Mouse (Mus musculus) testis, adult 2 months (tissue): Measurements from ENCODE around the gene Ttc38. TPM values are rescaled to one million over a fixed set of nuclear protein-coding genes. Genes with fewer than 3 reads are reported as not detected.

Experiments
- H3K27ac ChIP-seq: fragments of 200-500 bp; 2 replicates; pipeline ENCODE4 v1.5.1; 2012; ENCODE audit warnings: low read depth, low read length; ENCODE audit not compliant: control insufficient read depth, insufficient read depth
- H3K27me3 ChIP-seq: fragments of 200-500 bp; 2 replicates; pipeline ENCODE4 v1.6.1; 2012; ENCODE audit warnings: mild to moderate bottlenecking, low read length, moderate library complexity; ENCODE audit not compliant: control insufficient read depth, insufficient read depth
- H3K36me3 ChIP-seq: fragments of 200-500 bp; 2 replicates; pipeline ENCODE4 v1.6.1; 2012; ENCODE audit warnings: mild to moderate bottlenecking, low read length; ENCODE audit not compliant: control insufficient read depth, insufficient read depth
- H3K4me1 ChIP-seq: fragments of 200-500 bp; 2 replicates; pipeline ENCODE4 v1.6.1; 2012; ENCODE audit warnings: low read length; ENCODE audit not compliant: control insufficient read depth, insufficient read depth
- H3K4me3 ChIP-seq: fragments of 200-500 bp; 2 replicates; pipeline ENCODE4 v1.5.1; 2012; ENCODE audit warnings: low read depth, mild to moderate bottlenecking, low read length, moderate library complexity, mixed read lengths; ENCODE audit not compliant: control insufficient read depth
- CTCF ChIP-seq: fragments of 200-500 bp; IDR thresholded peaks from 2 replicates; pipeline ENCODE4 v1.5.1; 2012; ENCODE audit warnings: low read depth, mild to moderate bottlenecking, inconsistent platforms, low read length, moderate library complexity; ENCODE audit not compliant: control insufficient read depth, insufficient read depth, insufficient replicate concordance
- POLR2A ChIP-seq: fragments of 200-500 bp; IDR thresholded peaks from 2 replicates; pipeline ENCODE4 v1.6.1; 2012; ENCODE audit warnings: low read depth, mild to moderate bottlenecking, inconsistent platforms, low read length, moderate library complexity; ENCODE audit not compliant: control insufficient read depth
- polyA plus RNA-seq: library from polyadenylated mRNA; depleted of rRNA; stranded (reverse); fragments of >200 nt; gene quantifications from 2 replicates; pipeline ENCODE4 v1.2.3, GENCODE M21; 2012

Ttc38 gene
- polyA plus RNA-seq, 1 experiment = 1.9 TPM

DNA sequence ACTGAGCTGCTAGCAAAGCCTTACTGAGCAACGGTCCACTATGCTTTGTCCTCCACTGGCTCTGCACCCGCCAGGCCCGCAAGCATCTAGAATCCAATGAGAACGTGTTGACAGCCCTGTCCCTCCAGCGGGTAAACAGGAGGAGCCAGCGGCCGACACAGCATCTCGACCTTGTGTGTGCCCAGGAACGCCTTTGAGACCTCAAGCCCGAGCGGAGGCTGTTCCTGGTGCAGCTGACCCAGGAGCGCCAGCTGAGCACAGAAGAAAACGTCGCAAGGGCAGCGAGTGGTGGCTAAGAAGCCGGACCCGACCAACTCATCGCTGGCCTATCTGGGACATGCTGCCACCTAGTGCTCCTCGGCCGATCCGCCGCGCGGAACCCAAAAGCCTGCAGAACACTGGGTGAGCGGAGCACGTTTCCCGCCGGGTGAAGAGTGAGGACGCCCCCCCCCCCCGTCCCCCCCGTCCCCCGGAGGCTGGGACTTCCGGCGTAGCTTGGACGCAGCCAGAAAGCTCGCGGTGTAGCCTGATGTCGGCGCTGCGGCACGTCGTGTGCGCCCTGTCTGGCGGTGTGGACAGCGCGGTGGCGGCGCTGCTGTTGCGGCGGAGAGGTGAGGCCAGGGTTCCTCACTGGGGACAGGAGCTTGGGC, 46.9 kb downstream of the Ttc38 start, which contains the start of gene Trmu:
Gene Trmu (plus strand): TSS at position 465 of the 650 bp plus-strand sequence.
- H3K36me3 ChIP-seq = no peaks in the 10 kb centered on the region; the same call in 1 of the 2 replicates

DNA sequence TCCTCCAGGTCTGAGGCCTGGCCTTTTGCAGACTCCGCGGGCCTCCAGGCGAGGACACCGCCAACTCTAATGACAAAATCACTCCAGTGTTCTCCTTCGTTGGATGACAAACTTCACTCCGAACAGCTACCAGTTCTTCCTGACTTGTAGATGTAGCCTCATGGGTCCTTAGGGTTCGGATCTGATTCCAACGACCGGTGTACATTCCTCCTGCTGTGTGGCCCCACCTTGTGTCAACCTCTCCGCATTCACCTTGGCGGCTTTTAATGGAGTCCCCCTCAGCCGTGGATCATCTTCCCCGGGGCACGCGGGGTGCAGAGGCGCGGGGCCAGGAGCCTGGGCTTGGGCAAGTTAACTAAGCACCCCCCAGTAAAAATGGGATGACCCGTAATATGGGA, 47.4 kb downstream of the Ttc38 start:
- H3K36me3 ChIP-seq = no peaks in the 10 kb centered on the region; the same call in 1 of the 2 replicates
- TF ChIP-seq CTCF = no peak
- TF ChIP-seq POLR2A = no peak
- peak overlapping the region; percentile 24; the same call in 1 of the 2 replicates for H3K27ac ChIP-seq

More for the DNA sequence above, 46.9 kb downstream of the Ttc38 start, which contains the start of gene Trmu:
- Histone ChIP-seq H3K4me1 (peaks cover 4% of the 10 kb centered on the region), H3K27me3 (no peaks in the 10 kb centered on the region), H3K4me3 (peak within 1 kb of the TSS; percentile 96), H3K27ac (peak within 1 kb of the TSS; percentile 86)
- TF ChIP-seq CTCF (peak; percentile 20; the same call in 1 of the 2 replicates), POLR2A (peak; percentile 53; the same call in 1 of the 2 replicates)

DNA sequence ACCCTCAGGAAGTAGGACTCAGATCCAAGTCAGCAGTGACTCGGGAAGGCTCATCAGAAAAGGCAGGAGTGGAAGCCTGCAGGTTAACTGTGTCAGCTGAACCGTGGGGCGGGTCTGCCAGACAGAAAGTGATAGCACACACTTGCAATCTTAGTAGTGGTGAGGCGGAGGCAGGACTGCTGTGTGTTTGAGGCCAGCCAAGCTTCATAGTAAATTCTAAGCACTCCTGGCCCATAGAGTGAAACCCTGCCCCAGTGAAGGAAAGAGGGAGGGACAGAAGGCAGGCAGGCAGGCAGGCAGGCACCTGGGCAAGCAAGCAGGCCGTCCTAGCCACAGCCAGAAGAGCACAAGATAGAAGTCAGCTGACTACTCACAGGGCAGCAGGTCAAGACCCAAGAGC, 53.5 kb downstream of the Ttc38 start:
- H3K4me3 ChIP-seq = no peak overlapping the region
- TF ChIP-seq CTCF (no peak), POLR2A (no peak)
- H3K36me3 ChIP-seq = no peaks in the 10 kb centered on the region; the same call in 1 of the 2 replicates
- H3K4me1 ChIP-seq = no peaks in the 10 kb centered on the region
- no peaks in the 10 kb centered on the region for H3K27me3 ChIP-seq
- H3K27ac ChIP-seq = no peak overlapping the region

More for the DNA sequence above, 47.4 kb downstream of the Ttc38 start:
- no peaks in the 10 kb centered on the region for H3K27me3 ChIP-seq
- H3K4me3 ChIP-seq = peak overlapping the region; percentile 96
- peaks cover 4% of the 10 kb centered on the region for H3K4me1 ChIP-seq

DNA sequence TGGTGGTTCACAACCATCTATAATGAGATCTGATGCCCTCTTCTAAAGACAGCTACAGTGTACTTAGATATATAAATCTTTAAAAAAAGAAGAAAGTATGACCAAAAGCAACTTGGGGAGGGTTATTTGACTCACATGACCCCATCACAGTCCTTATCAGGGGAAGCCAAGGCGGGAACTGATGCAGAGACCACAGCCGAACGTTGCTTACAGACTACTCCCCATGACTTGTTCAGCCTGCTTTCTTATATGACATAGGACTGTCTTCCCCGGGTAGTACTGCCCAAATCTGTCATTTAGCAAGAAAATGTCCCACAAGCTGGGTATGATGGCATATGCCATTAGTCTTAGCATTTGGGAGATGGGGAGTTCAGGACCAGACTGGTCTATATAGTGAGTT, 57.1 kb downstream of the Ttc38 start:
- Histone ChIP-seq H3K4me3 (no peak overlapping the region), H3K36me3 (no peaks in the 10 kb centered on the region; the same call in 1 of the 2 replicates), H3K27me3 (no peaks in the 10 kb centered on the region), H3K4me1 (no peaks in the 10 kb centered on the region), H3K27ac (no peak overlapping the region)
- TF ChIP-seq POLR2A = no peak
- TF ChIP-seq CTCF = no peak

DNA sequence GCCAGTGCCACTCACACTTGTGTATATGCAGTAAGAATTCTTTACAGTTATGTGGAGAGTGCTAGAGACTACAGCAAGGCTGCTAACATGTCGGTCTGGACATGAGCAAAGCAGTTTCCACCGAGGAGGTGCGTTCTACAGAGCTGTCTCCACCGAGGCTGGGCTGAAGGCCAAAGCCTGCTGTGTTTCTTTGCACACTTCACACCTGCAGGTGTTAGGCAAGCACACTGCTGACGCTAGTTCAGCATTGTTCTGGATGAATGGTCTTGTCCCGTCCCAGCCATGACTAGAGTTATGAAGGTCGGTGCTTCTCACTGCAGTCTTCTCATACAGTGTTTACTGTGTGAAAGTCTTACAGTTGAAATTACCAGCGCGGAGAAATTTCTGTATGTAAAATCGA, 59.9 kb downstream of the Ttc38 start:
- TF ChIP-seq CTCF = no peak
- TF ChIP-seq POLR2A = no peak
- H3K4me3 ChIP-seq = no peak overlapping the region
- no peaks in the 10 kb centered on the region for H3K4me1 ChIP-seq
- H3K36me3 ChIP-seq = no peaks in the 10 kb centered on the region; the same call in 1 of the 2 replicates
- H3K27ac ChIP-seq = no peak overlapping the region
- no peaks in the 10 kb centered on the region for H3K27me3 ChIP-seq

DNA sequence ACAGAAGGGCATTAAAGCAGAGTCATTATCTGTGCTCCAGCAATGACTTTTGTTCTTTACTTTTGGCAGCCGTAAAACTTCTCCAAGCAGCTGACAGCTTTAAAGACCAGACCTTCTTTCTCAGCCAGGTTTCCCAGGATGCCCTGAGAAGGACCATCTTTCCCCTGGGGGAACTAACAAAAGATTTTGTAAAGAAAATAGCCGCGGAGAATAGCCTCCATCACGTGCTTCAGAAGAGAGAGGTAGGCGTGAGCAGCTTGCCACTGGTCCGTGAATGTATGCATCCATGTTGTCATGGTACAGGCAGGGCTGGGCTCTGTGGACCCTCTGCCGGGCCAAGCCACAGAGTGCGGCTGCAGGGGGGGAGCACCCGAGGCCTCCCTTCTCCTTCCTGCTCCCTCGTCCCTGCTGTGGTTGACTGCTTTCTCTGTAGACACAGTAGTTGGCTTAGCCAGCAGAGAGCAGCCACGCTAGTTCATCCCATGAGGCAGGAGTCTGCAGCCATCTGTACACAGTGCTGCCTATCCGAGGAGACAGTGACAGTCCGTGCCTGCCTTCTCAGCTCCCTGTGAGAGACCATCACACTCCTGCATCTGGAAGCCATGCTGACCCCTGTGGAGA, 60.5 kb downstream of the Ttc38 start:
- TF ChIP-seq POLR2A (no peak), CTCF (no peak)
- Histone ChIP-seq H3K27me3 (no peaks in the 10 kb centered on the region), H3K4me3 (no peak overlapping the region), H3K4me1 (no peaks in the 10 kb centered on the region), H3K36me3 (no peaks in the 10 kb centered on the region; the same call in 1 of the 2 replicates), H3K27ac (no peak overlapping the region)

DNA sequence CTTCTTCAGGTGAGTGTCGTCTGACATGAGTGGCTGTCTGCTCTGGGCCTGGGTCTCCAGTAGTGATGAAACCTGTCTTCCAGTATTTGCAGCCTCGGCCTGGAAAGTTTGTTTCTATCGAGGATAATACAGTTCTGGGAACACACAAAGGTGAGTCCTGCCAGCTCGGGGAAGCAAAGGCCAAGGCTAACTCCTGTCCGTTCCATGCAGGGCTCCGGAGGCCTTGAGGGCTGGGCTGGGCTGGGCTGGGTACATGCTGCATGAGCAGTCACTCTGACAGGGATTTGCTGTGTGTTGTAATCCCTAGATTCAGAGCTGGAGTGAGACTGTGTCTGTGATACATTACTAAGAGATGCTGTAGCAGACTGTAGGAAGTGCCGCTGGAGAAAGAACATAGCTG, 61.8 kb downstream of the Ttc38 start:
- Histone ChIP-seq H3K36me3 (no peaks in the 10 kb centered on the region; the same call in 1 of the 2 replicates), H3K4me1 (no peaks in the 10 kb centered on the region), H3K4me3 (no peak overlapping the region), H3K27me3 (no peaks in the 10 kb centered on the region), H3K27ac (no peak overlapping the region)
- no peak for TF ChIP-seq CTCF
- TF ChIP-seq POLR2A = no peak
